Mouse (Mus musculus) R1 (cell line): Measurements from ENCODE around the gene Sh3rf1.

Experiments
- DNase-seq: peaks from one replicate; pipeline ENCODE4 v3.0.0-alpha.2; 2018; ENCODE audit warnings: low read depth, low spot score

Sh3rf1 gene

GRCm38 (mm10) chr8:61223729-61224379, at the start of gene Sh3rf1:
Gene Sh3rf1, plus strand, starts transcription at chr8:61223872.
- peak; percentile 65 for DNase-seq

GRCm38 (mm10) chr8:61173921-61174492, 49.7 kb upstream of the Sh3rf1 start:
- no peak for DNase-seq

- DNase-seq, result no peak
These were observed 47.8 kb upstream of the Sh3rf1 start for GRCm38 (mm10) chr8:61175876-61176275.

GRCm38 (mm10) chr8:61177680-61178593, 45.7 kb upstream of the Sh3rf1 start:
- no peak for DNase-seq

GRCm38 (mm10) chr8:61178594-61179140, 45.0 kb upstream of the Sh3rf1 start:
- DNase-seq, result no peak

GRCm38 (mm10) chr8:61181592-61181991, 42.1 kb upstream of the Sh3rf1 start:
- no peak for DNase-seq

GRCm38 (mm10) chr8:61182020-61182419, 41.7 kb upstream of the Sh3rf1 start:
- DNase-seq, result no peak

- DNase-seq, result no peak
These were observed 38.1 kb upstream of the Sh3rf1 start for GRCm38 (mm10) chr8:61185274-61186198.

- no peak for DNase-seq
These were observed 29.3 kb upstream of the Sh3rf1 start for GRCm38 (mm10) chr8:61194306-61194925.

GRCm38 (mm10) chr8:61200254-61200887, 23.3 kb upstream of the Sh3rf1 start:
- DNase-seq, result no peak

- DNase-seq, result no peak
These were observed 20.4 kb upstream of the Sh3rf1 start for GRCm38 (mm10) chr8:61203035-61203826.

- DNase-seq, result no peak
These were observed 16.8 kb upstream of the Sh3rf1 start for GRCm38 (mm10) chr8:61206876-61207275.

GRCm38 (mm10) chr8:61207636-61208035, 16.0 kb upstream of the Sh3rf1 start:
- no peak for DNase-seq

- no peak for DNase-seq
These were observed 15.0 kb upstream of the Sh3rf1 start for GRCm38 (mm10) chr8:61208719-61209118.

GRCm38 (mm10) chr8:61210836-61211235, 12.8 kb upstream of the Sh3rf1 start:
- no peak for DNase-seq

- DNase-seq, result no peak
These were observed 8.4 kb upstream of the Sh3rf1 start for GRCm38 (mm10) chr8:61215081-61215819.

GRCm38 (mm10) chr8:61217017-61217416, 6.7 kb upstream of the Sh3rf1 start:
- no peak for DNase-seq

GRCm38 (mm10) chr8:61217426-61217825, 6.2 kb upstream of the Sh3rf1 start:
- DNase-seq, result no peak

- DNase-seq, result peak; percentile 41
These were observed 5.2 kb upstream of the Sh3rf1 start for GRCm38 (mm10) chr8:61218439-61218838.
